Mouse (Mus musculus) neural tube, embryonic 14.5 days (tissue): ENCODE measurements at regions not wholly inside any gene's neighbourhood (a gene's known extent, or its start where the extent isn't known, plus 50 kb on each side); places are given as distances from the start of the nearest gene placed in this dataset.

Source experiments
- ATAC-seq: fragments of 200-750 bp; cut with Nextera tagmentation; 2 replicates; pipeline ENCODE4 v1.8.0; 2017; ENCODE audit warnings: low read depth, mild to moderate bottlenecking, moderate TSS enrichment, moderate library complexity
- H3K27ac ChIP-seq: fragments of 300-500 bp; sonication (generic); 2 replicates; pipeline ENCODE4 v1.5.1; 2014; ENCODE audit warnings: low read depth, mild to moderate bottlenecking, control low read depth, low read length, moderate library complexity, mixed read lengths
- H3K27me3 ChIP-seq: fragments of 300-500 bp; sonication (generic); 2 replicates; pipeline ENCODE4 v1.6.1; 2014; ENCODE audit warnings: low read length; ENCODE audit not compliant: control insufficient read depth, insufficient read depth
- H3K36me3 ChIP-seq: fragments of 300-500 bp; sonication (generic); 2 replicates; pipeline ENCODE4 v1.6.1; 2014; ENCODE audit warnings: low read length, mixed read lengths; ENCODE audit not compliant: control insufficient read depth, insufficient read depth
- H3K4me1 ChIP-seq: fragments of 300-500 bp; sonication (generic); 2 replicates; pipeline ENCODE4 v1.6.1; 2014; ENCODE audit warnings: low read length; ENCODE audit not compliant: control insufficient read depth, insufficient read depth
- H3K4me2 ChIP-seq: fragments of 300-500 bp; sonication (generic); 2 replicates; pipeline ENCODE4 v1.6.1; 2014; ENCODE audit warnings: mild to moderate bottlenecking, low read depth, low read length, control low read depth
- H3K4me3 ChIP-seq: fragments of 300-500 bp; sonication (generic); 2 replicates; pipeline ENCODE4 v1.5.1; 2014; ENCODE audit warnings: low read depth, low read length, control low read depth, mixed read lengths
- H3K9ac ChIP-seq: fragments of 300-500 bp; sonication (generic); replicated peaks from 2 replicates; pipeline ENCODE4 v1.6.1; 2014; ENCODE audit warnings: low read depth, mild to moderate bottlenecking, control low read depth, low read length, mixed read lengths
- H3K9me3 ChIP-seq: fragments of 300-500 bp; sonication (generic); 2 replicates; pipeline ENCODE4 v1.6.1; 2016; ENCODE audit warnings: low read length; ENCODE audit not compliant: control insufficient read depth
- WGBS: fragments of 180-500 bp; shearing (Covaris S2); extraction: QIAGEN DNeasy Blood & Tissue Kit; methylation state at CpG from one replicate; pipeline ENCODE4 v1.1.7; 2014; 5-methylcytosine and 5-hydroxymethylcytosine counted together

- no peaks in the 10 kb centered on the region for H3K27me3 ChIP-seq
- no peak overlapping the region for H3K9ac ChIP-seq
- H3K4me1 ChIP-seq = no peaks in the 10 kb centered on the region
- H3K36me3 ChIP-seq = no peaks in the 10 kb centered on the region
- no peak overlapping the region for H3K27ac ChIP-seq
- no peak overlapping the region for H3K4me2 ChIP-seq
- H3K4me3 ChIP-seq = no peak overlapping the region
- WGBS = 92% methylated on average over 5 of the region's 5 CpGs
- H3K9me3 ChIP-seq = no peaks in the 10 kb centered on the region
- ATAC-seq = no peak
These were observed 141.8 kb downstream of the Diras2 start for GRCm38 (mm10) chr13:52389271-52389670.

- Histone ChIP-seq H3K4me3 (no peak overlapping the region), H3K4me1 (no peaks in the 10 kb centered on the region), H3K36me3 (no peaks in the 10 kb centered on the region), H3K27me3 (no peaks in the 10 kb centered on the region), H3K9ac (no peak overlapping the region), H3K9me3 (no peaks in the 10 kb centered on the region), H3K4me2 (no peak overlapping the region), H3K27ac (no peak overlapping the region)
- ATAC-seq = no peak
- WGBS = 88% methylated on average over 8 of the region's 8 CpGs
These were observed 135.3 kb downstream of the Diras2 start for GRCm38 (mm10) chr13:52395786-52396185.

DNA sequence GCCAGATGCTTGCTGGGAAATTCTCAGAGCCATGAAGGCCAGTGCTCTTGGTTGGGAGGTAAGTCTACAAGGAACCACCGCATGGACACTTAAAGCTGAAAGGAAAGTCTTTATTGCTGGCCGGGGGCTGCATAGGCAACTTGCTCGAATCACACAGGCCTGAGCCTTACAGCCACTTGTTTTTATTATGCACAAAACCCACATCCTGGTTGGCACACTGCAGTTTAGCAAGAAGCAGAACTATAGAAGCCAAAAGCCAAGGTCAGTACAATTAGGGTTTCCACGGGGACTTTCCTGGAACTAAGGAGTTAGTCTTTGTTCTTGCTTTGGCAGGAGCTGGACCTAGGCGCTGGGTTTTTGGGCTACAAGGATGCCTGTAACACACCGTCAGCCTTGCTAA lies 132.7 kb downstream of the Diras2 start:
- H3K4me3 ChIP-seq = no peak overlapping the region
- WGBS = 66% methylated on average over 6 of the region's 6 CpGs
- no peaks in the 10 kb centered on the region for H3K36me3 ChIP-seq
- H3K27ac ChIP-seq = no peak overlapping the region
- no peak for ATAC-seq
- no peaks in the 10 kb centered on the region for H3K4me1 ChIP-seq
- H3K4me2 ChIP-seq = no peak overlapping the region
- no peak overlapping the region for H3K9ac ChIP-seq
- no peaks in the 10 kb centered on the region for H3K27me3 ChIP-seq
- no peaks in the 10 kb centered on the region for H3K9me3 ChIP-seq

- Histone ChIP-seq H3K27ac (no peak overlapping the region), H3K9ac (no peak overlapping the region), H3K9me3 (no peaks in the 10 kb centered on the region), H3K27me3 (no peaks in the 10 kb centered on the region), H3K4me2 (no peak overlapping the region), H3K4me1 (no peaks in the 10 kb centered on the region), H3K4me3 (no peak overlapping the region), H3K36me3 (no peaks in the 10 kb centered on the region)
- WGBS = 88% methylated on average over 2 of the region's 2 CpGs
- ATAC-seq = no peak
These were observed 131.9 kb downstream of the Diras2 start for GRCm38 (mm10) chr13:52399143-52399542.

DNA sequence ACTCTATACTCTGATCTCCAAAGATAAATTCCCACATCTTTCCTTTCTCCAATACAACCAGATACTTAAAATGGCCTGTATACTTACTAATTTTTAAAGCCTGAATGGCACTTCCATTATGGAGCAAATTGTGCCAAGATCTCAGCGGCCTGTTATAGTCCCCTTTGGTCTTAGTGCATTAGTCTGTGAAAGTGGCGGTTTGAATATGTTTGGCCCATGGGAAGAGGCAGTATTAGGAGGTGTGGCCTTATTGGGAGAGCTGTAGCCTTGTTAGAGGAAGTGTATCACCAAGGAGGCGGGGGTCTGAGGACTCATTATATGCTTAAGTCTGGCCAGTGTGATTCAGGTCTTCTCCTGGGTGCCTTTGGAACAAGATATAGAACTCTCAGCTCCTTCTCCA lies 127.3 kb downstream of the Diras2 start:
- no peak overlapping the region for H3K4me2 ChIP-seq
- ATAC-seq = no peak
- no peaks in the 10 kb centered on the region for H3K27me3 ChIP-seq
- H3K9me3 ChIP-seq = no peaks in the 10 kb centered on the region
- no peaks in the 10 kb centered on the region for H3K4me1 ChIP-seq
- no peak overlapping the region for H3K9ac ChIP-seq
- WGBS = 83% methylated on average over 3 of the region's 3 CpGs
- no peak overlapping the region for H3K27ac ChIP-seq
- no peak overlapping the region for H3K4me3 ChIP-seq
- H3K36me3 ChIP-seq = no peaks in the 10 kb centered on the region

DNA sequence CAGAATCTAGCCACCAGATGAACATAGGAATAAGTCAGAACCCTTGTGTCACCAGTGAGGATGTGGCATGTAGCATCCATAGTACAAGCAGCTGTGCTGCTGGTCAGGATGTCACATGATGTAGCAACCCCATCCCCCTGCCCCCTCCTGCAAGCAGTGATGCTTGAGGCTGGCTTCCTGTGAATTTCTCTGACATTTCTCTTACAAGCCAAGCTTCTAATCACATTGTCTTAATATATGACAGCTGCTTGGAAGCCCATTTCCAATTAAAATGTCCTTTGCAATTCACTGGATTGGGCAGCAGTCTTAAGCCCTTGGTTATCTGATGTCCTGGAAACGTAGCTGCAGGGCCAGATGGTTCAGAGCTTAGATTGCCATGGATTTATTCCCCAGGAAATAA lies 114.8 kb downstream of the Diras2 start:
- H3K4me3 ChIP-seq = no peak overlapping the region
- no peak overlapping the region for H3K9ac ChIP-seq
- no peaks in the 10 kb centered on the region for H3K36me3 ChIP-seq
- H3K27me3 ChIP-seq = no peaks in the 10 kb centered on the region
- no peaks in the 10 kb centered on the region for H3K4me1 ChIP-seq
- no peaks in the 10 kb centered on the region for H3K9me3 ChIP-seq
- WGBS = 57% methylated on average over 1 of the region's 1 CpGs
- H3K4me2 ChIP-seq = no peak overlapping the region
- no peak overlapping the region for H3K27ac ChIP-seq
- no peak for ATAC-seq

GRCm38 (mm10) chr13:52422456-52422855 lies 108.6 kb downstream of the Diras2 start:
- no peak overlapping the region for H3K27ac ChIP-seq
- ATAC-seq = no peak
- H3K9ac ChIP-seq = no peak overlapping the region
- no peaks in the 10 kb centered on the region for H3K36me3 ChIP-seq
- no peaks in the 10 kb centered on the region for H3K4me1 ChIP-seq
- H3K27me3 ChIP-seq = no peaks in the 10 kb centered on the region
- H3K4me2 ChIP-seq = no peak overlapping the region
- 85% methylated on average over 3 of the region's 3 CpGs for WGBS
- no peaks in the 10 kb centered on the region for H3K9me3 ChIP-seq
- H3K4me3 ChIP-seq = no peak overlapping the region

DNA sequence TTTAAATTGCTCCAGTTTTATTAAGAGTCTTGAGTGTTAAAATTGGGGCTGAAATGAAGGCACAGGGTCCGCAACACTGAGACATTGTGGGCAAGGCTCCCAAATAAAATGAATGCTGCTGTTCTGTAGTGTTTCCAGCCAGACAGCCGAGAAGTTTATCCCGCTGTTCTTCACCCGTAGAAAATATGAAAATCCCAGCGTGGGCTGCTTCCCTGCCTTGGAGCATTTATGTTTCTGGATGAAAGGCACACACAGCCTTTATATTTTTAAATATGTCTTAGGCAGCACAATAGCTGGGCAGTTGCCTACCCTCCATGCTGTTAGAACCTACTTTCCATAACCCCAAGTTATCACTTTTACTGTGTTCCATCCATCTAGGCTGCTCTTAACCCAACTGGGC lies 102.6 kb downstream of the Diras2 start:
- Histone ChIP-seq H3K9me3 (no peaks in the 10 kb centered on the region), H3K36me3 (no peaks in the 10 kb centered on the region), H3K4me3 (no peak overlapping the region), H3K4me1 (no peaks in the 10 kb centered on the region), H3K4me2 (no peak overlapping the region), H3K9ac (no peak overlapping the region), H3K27ac (no peak overlapping the region), H3K27me3 (no peaks in the 10 kb centered on the region)
- 92% methylated on average over 5 of the region's 5 CpGs for WGBS
- no peak for ATAC-seq

DNA sequence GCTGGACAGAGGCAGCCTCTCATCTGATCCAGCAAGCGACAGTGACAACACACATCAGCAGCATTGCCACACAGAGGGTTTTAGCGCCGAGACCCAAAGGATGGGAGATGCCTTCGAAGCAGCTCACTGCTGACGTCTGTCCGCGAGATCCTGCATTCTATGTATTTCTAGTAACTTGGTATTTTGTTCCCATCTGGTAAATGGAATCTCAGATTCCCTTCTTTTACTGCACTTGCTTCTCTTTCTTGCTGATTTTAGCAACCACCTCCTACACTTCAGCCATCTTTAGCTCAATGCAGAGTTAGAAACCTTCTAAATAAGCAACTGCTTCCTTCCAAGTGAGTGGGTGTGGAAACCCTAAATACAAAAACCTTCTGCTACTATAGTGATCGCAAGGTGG lies 94.3 kb downstream of the Diras2 start:
- Histone ChIP-seq H3K27ac (no peak overlapping the region), H3K4me2 (no peak overlapping the region), H3K9me3 (no peaks in the 10 kb centered on the region), H3K9ac (no peak overlapping the region), H3K36me3 (no peaks in the 10 kb centered on the region), H3K27me3 (no peaks in the 10 kb centered on the region), H3K4me1 (no peaks in the 10 kb centered on the region), H3K4me3 (no peak overlapping the region)
- WGBS = 86% methylated on average over 8 of the region's 8 CpGs
- no peak for ATAC-seq

GRCm38 (mm10) chr13:52445513-52445912 lies 85.6 kb downstream of the Diras2 start:
- Histone ChIP-seq H3K9me3 (no peaks in the 10 kb centered on the region), H3K4me3 (no peak overlapping the region), H3K36me3 (no peaks in the 10 kb centered on the region), H3K4me2 (no peak overlapping the region), H3K27me3 (no peaks in the 10 kb centered on the region), H3K4me1 (no peaks in the 10 kb centered on the region), H3K9ac (no peak overlapping the region), H3K27ac (no peak overlapping the region)
- ATAC-seq = no peak
- WGBS = 86% methylated on average over 10 of the region's 10 CpGs
